In genomic region chr6:68668433-68668832, GRCm38 (mm10) we compare ENCODE assay signal across 8 mouse cellular contexts.
DNase-seq lines count a peak whose midpoint lies in the region; ATAC-seq and TF ChIP-seq lines count a peak whose summit lies in the region.
"Not testable (repeated sequence)": the region's sequence is repeated elsewhere in the genome, so short reads cannot be mapped to it uniquely, and the experiment has no call there.

No protein-coding gene starts in this region.

- not testable (repeated sequence) for H3K9ac ChIP-seq in forebrain, embryonic 12.5 days; hindbrain, embryonic 12.5 days

- TF ChIP-seq CTCF in E14TG2a.4 (conservative IDR thresholded peaks at IDR 0.05; ENCODE audit: low read length), result peak; percentile 71
- TF ChIP-seq CTCF in olfactory bulb, adult 2 months (IDR thresholded peaks at IDR 0.05; ENCODE audit: insufficient read depth, low read depth, low read length), result peak; percentile 67
- 0 out of 2 replicates have a peak, but pooled peaks have one; percentile 41 for TF ChIP-seq CTCF in thymus, adult 2 months (IDR thresholded peaks at IDR 0.05; ENCODE audit: borderline replicate concordance, control insufficient read depth, extremely low read depth, insufficient read depth, low read length, poor library complexity)

- ATAC-seq in forebrain, embryonic 12.5 days (ENCODE audit: low FRiP score), result peak; percentile 64; the same call in 1 of the 2 replicates
- ATAC-seq in hindbrain, embryonic 12.5 days (ENCODE audit: low FRiP score), result peak; percentile 73; the same call in 1 of the 2 replicates

- DNase-seq in cerebellum, adult 18-20 months, result peak; percentile 7 to 11
- DNase-seq in layer of hippocampus, postnatal 10 days (ENCODE audit: low spot score in 2 of 2), result peak; percentile 12 to 37
- DNase-seq in lung, postnatal 10 days, result peak; percentile 2
- DNase-seq in thymus, adult 2 months, result peak; percentile 5

- not testable (repeated sequence) for H3K27ac ChIP-seq in forebrain, embryonic 12.5 days; hindbrain, embryonic 12.5 days; olfactory bulb, adult 2 months (ENCODE audit: insufficient read depth, low read depth, low read length); thymus, adult 2 months (ENCODE audit: control insufficient read depth, insufficient read depth, low read length)

- not testable (repeated sequence) for H3K36me3 ChIP-seq in E14TG2a.4 (ENCODE audit: insufficient read depth, low read length); forebrain, embryonic 12.5 days (replicated peaks); hindbrain, embryonic 12.5 days; thymus, adult 2 months (ENCODE audit: control insufficient read depth, insufficient read depth, low read length)

- WGBS in forebrain, embryonic 12.5 days, result 2% methylated on average over 10 of the region's 10 CpGs
- WGBS in hindbrain, embryonic 12.5 days, result under 1% methylated on average over 10 of the region's 10 CpGs
- under 1% methylated on average over 10 of the region's 10 CpGs for WGBS in olfactory bulb, adult 2 months
- WGBS in thymus, adult 2 months, result 5% methylated on average over 10 of the region's 10 CpGs

- not testable (repeated sequence) for H3K27me3 ChIP-seq in E14TG2a.4 (ENCODE audit: insufficient read depth, low read length); forebrain, embryonic 12.5 days; hindbrain, embryonic 12.5 days; thymus, adult 2 months (ENCODE audit: control insufficient read depth, insufficient read depth, low read length)

- TF ChIP-seq POLR2A in olfactory bulb, adult 2 months (IDR thresholded peaks at IDR 0.05; ENCODE audit: insufficient read depth, low read depth, low read length); thymus, adult 2 months (IDR thresholded peaks at IDR 0.05; ENCODE audit: control insufficient read depth, extremely low read depth, insufficient read depth, low read length, poor library complexity): not testable (repeated sequence)

- H3K4me1 ChIP-seq in E14TG2a.4 (replicated peaks; ENCODE audit: low read depth, low read length); forebrain, embryonic 12.5 days; hindbrain, embryonic 12.5 days; olfactory bulb, adult 2 months (ENCODE audit: control insufficient read depth, insufficient read depth, low read length); thymus, adult 2 months (replicated peaks; ENCODE audit: control insufficient read depth, insufficient read depth, low read length): not testable (repeated sequence)

- H3K4me3 ChIP-seq in E14TG2a.4 (replicated peaks; ENCODE audit: low read length); forebrain, embryonic 12.5 days (replicated peaks); hindbrain, embryonic 12.5 days; olfactory bulb, adult 2 months (ENCODE audit: insufficient read depth, low read depth, low read length); thymus, adult 2 months (ENCODE audit: control insufficient read depth, insufficient read depth, low read length): not testable (repeated sequence)

- H3K9me3 ChIP-seq in E14TG2a.4 (ENCODE audit: low read length), result peaks cover 27% of the 10 kb centered on the region
- not testable (repeated sequence) for H3K9me3 ChIP-seq in forebrain, embryonic 12.5 days; hindbrain, embryonic 12.5 days (replicated peaks)

- H3K4me2 ChIP-seq in forebrain, embryonic 12.5 days, result not testable (repeated sequence)
- peak overlapping the region; percentile 27; the same call in 1 of the 2 replicates for H3K4me2 ChIP-seq in hindbrain, embryonic 12.5 days (replicated peaks)
